Mouse (Mus musculus): ENCODE measurements at regions not wholly inside any gene's neighbourhood (a gene's known extent, or its start where the extent isn't known, plus 50 kb on each side); places are given as distances from the start of the nearest gene placed in this dataset.

GRCm38 (mm10) chr1:186909518-186910105, 57.6 kb upstream of the D1Pas1 start:
- ATAC-seq (replicated peaks; ENCODE audit: low FRiP score, low read depth) (no peak), DNase-seq (ENCODE audit: low spot score) (no peak)
- H3K9me3 ChIP-seq (replicated peaks; ENCODE audit: low read length) = no peaks in the 10 kb centered on the region
- no peaks in the 10 kb centered on the region for H3K36me3 ChIP-seq (ENCODE audit: insufficient read depth, low read length)
- H3K4me2 ChIP-seq (ENCODE audit: low read length) = no peak overlapping the region
- no peak overlapping the region for H3K9ac ChIP-seq (ENCODE audit: low read depth, low read length)
- peaks cover 3% of the 10 kb centered on the region; the same call in 1 of the 2 replicates for H3K27me3 ChIP-seq (ENCODE audit: insufficient read depth, low read length)
- 44% methylated on average over 9 of the region's 9 CpGs for WGBS
- no peak overlapping the region for H3K4me3 ChIP-seq (replicated peaks; ENCODE audit: low read depth, low read length)
- no peaks in the 10 kb centered on the region for H3K4me1 ChIP-seq (replicated peaks; ENCODE audit: insufficient read depth, low read length)
- H3K27ac ChIP-seq = no peak overlapping the region
- no peak for TF ChIP-seq CTCF (IDR thresholded peaks at IDR 0.05; ENCODE audit: low read depth)

GRCm38 (mm10) chr1:186909073-186909472, 58.1 kb upstream of the D1Pas1 start:
- DNase-seq (ENCODE audit: low spot score) (peak; percentile 71), ATAC-seq (replicated peaks; ENCODE audit: low FRiP score, low read depth) (no peak)
- no peak for TF ChIP-seq CTCF (IDR thresholded peaks at IDR 0.05; ENCODE audit: low read depth)
- Histone ChIP-seq H3K4me2 (ENCODE audit: low read length) (no peak overlapping the region; the same call in 1 of the 2 replicates), H3K27me3 (ENCODE audit: insufficient read depth, low read length) (peaks cover 3% of the 10 kb centered on the region; the same call in 1 of the 2 replicates), H3K4me3 (replicated peaks; ENCODE audit: low read depth, low read length) (no peak overlapping the region), H3K27ac (no peak overlapping the region), H3K4me1 (replicated peaks; ENCODE audit: insufficient read depth, low read length) (no peaks in the 10 kb centered on the region), H3K36me3 (ENCODE audit: insufficient read depth, low read length) (no peaks in the 10 kb centered on the region), H3K9me3 (replicated peaks; ENCODE audit: low read length) (no peaks in the 10 kb centered on the region), H3K9ac (ENCODE audit: low read depth, low read length) (no peak overlapping the region)
- WGBS = 34% methylated on average over 9 of the region's 9 CpGs

GRCm38 (mm10) chr1:186907409-186908170, 59.6 kb upstream of the D1Pas1 start:
- H3K4me1 ChIP-seq (replicated peaks; ENCODE audit: insufficient read depth, low read length) = no peaks in the 10 kb centered on the region
- no peak overlapping the region for H3K4me3 ChIP-seq (replicated peaks; ENCODE audit: low read depth, low read length)
- DNase-seq (ENCODE audit: low spot score) (no peak), ATAC-seq (replicated peaks; ENCODE audit: low FRiP score, low read depth) (no peak)
- H3K27ac ChIP-seq = no peak overlapping the region
- no peaks in the 10 kb centered on the region for H3K36me3 ChIP-seq (ENCODE audit: insufficient read depth, low read length)
- no peak for TF ChIP-seq CTCF (IDR thresholded peaks at IDR 0.05; ENCODE audit: low read depth)
- H3K9ac ChIP-seq (ENCODE audit: low read depth, low read length) = no peak overlapping the region
- no peak overlapping the region for H3K4me2 ChIP-seq (ENCODE audit: low read length)
- 72% methylated on average over 9 of the region's 10 CpGs for WGBS
- H3K9me3 ChIP-seq (replicated peaks; ENCODE audit: low read length) = no peaks in the 10 kb centered on the region
- peaks cover 3% of the 10 kb centered on the region; the same call in 1 of the 2 replicates for H3K27me3 ChIP-seq (ENCODE audit: insufficient read depth, low read length)

GRCm38 (mm10) chr1:186905942-186906341, 61.3 kb upstream of the D1Pas1 start:
- Histone ChIP-seq H3K36me3 (ENCODE audit: insufficient read depth, low read length) (no peaks in the 10 kb centered on the region), H3K4me3 (replicated peaks; ENCODE audit: low read depth, low read length) (no peak overlapping the region), H3K27me3 (ENCODE audit: insufficient read depth, low read length) (peaks cover 3% of the 10 kb centered on the region; the same call in 1 of the 2 replicates), H3K27ac (no peak overlapping the region), H3K9ac (ENCODE audit: low read depth, low read length) (no peak overlapping the region), H3K4me2 (ENCODE audit: low read length) (no peak overlapping the region), H3K4me1 (replicated peaks; ENCODE audit: insufficient read depth, low read length) (no peaks in the 10 kb centered on the region), H3K9me3 (replicated peaks; ENCODE audit: low read length) (no peaks in the 10 kb centered on the region)
- DNase-seq (ENCODE audit: low spot score) = no peak
- ATAC-seq (replicated peaks; ENCODE audit: low FRiP score, low read depth) = no peak
- WGBS = 89% methylated on average over 7 of the region's 7 CpGs
- TF ChIP-seq CTCF (IDR thresholded peaks at IDR 0.05; ENCODE audit: low read depth) = no peak

- WGBS = 66% methylated on average over 6 of the region's 6 CpGs
- peaks cover 5% of the 10 kb centered on the region; the same call in 1 of the 2 replicates for H3K27me3 ChIP-seq (ENCODE audit: insufficient read depth, low read length)
- no peaks in the 10 kb centered on the region for H3K9me3 ChIP-seq (replicated peaks; ENCODE audit: low read length)
- DNase-seq (ENCODE audit: low spot score) = no peak
- no peak overlapping the region for H3K27ac ChIP-seq
- H3K4me1 ChIP-seq (replicated peaks; ENCODE audit: insufficient read depth, low read length) = no peaks in the 10 kb centered on the region
- no peak overlapping the region for H3K9ac ChIP-seq (ENCODE audit: low read depth, low read length)
- TF ChIP-seq CTCF (IDR thresholded peaks at IDR 0.05; ENCODE audit: low read depth) = no peak
- no peak for ATAC-seq (replicated peaks; ENCODE audit: low FRiP score, low read depth)
- no peak overlapping the region for H3K4me3 ChIP-seq (replicated peaks; ENCODE audit: low read depth, low read length)
- no peaks in the 10 kb centered on the region for H3K36me3 ChIP-seq (ENCODE audit: insufficient read depth, low read length)
- H3K4me2 ChIP-seq (ENCODE audit: low read length) = no peak overlapping the region
Observed at GRCm38 (mm10) chr1:186901548-186901947, 65.7 kb upstream of the D1Pas1 start.

- no peak overlapping the region for H3K9ac ChIP-seq (ENCODE audit: low read depth, low read length)
- no peak overlapping the region for H3K4me2 ChIP-seq (ENCODE audit: low read length)
- no peak overlapping the region for H3K27ac ChIP-seq
- 18% methylated on average over 8 of the region's 8 CpGs for WGBS
- no peaks in the 10 kb centered on the region for H3K36me3 ChIP-seq (ENCODE audit: insufficient read depth, low read length)
- TF ChIP-seq CTCF (IDR thresholded peaks at IDR 0.05; ENCODE audit: low read depth) = no peak
- DNase-seq (ENCODE audit: low spot score) (peak; percentile 51), ATAC-seq (replicated peaks; ENCODE audit: low FRiP score, low read depth) (no peak)
- no peak overlapping the region for H3K4me3 ChIP-seq (replicated peaks; ENCODE audit: low read depth, low read length)
- no peaks in the 10 kb centered on the region for H3K9me3 ChIP-seq (replicated peaks; ENCODE audit: low read length)
- no peaks in the 10 kb centered on the region for H3K4me1 ChIP-seq (replicated peaks; ENCODE audit: insufficient read depth, low read length)
- H3K27me3 ChIP-seq (ENCODE audit: insufficient read depth, low read length) = 0 out of 2 replicates have a peak, but pooled peaks cover 5% of the 10 kb centered on the region
Observed at GRCm38 (mm10) chr1:186898203-186898602, 69.0 kb upstream of the D1Pas1 start.

Data from kidney, postnatal 0 days (tissue).